In the genomic region with DNA sequence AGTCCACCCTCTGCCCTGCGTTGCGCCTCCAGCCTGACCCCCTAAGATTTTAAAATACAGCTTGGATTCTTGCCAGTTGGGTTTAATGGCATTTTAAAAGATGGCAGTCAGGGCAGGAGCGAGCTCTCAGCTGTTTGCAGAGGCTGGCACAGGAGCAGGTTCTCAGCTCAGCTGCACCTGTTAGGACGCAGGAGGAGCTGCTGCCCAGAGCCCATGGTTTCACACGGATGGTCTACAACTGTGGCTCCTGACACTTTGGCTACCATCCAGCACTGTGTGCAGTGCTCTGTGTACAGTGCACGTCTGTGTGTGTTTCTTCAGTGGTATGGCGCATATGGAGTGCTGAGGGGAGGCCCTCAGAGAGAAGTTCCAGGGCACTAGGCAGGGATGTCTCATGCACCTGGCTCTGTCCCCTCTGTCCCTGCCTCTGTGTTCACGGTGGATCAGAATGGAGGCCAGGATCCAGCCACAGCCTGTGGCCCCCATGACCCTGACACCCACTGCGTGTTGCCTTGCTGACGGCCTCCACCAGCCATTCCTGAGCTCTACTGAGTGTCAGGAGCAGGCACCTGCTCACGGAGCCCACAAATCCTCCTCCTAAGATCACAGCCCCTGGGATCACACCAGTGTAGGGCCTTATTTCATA, we compare ENCODE assay signal across 20 mouse cellular contexts. TPM values are rescaled to one million over a fixed set of nuclear protein-coding genes. Genes with fewer than 3 reads are reported as not detected.
DNase-seq lines count a peak whose midpoint lies in the region; ATAC-seq lines count a peak whose summit lies in the region.
"Had no signal": no experiment of that assay in that cellular context is flagged by ENCODE, and none has a peak within 500 bp of the region (broad histone marks: within the 10 kb centered on the region; RNA-seq: fewer than 3 reads in every experiment).

No protein-coding gene starts in this region.

- no peak overlapping the region for H3K9ac ChIP-seq in lung, embryonic 15.5 days
- H3K9ac ChIP-seq in stomach, embryonic 15.5 days, result no peak overlapping the region

- H3K4me3 ChIP-seq in lung, embryonic 15.5 days, result no peak overlapping the region
- no peak overlapping the region for H3K4me3 ChIP-seq in stomach, embryonic 15.5 days (replicated peaks)

- DNase-seq in heart, adult 11 months, result peak; percentile 80
- DNase-seq in heart, postnatal 14 days, result no peak
- no peak for DNase-seq in lung, postnatal 10 days
- peak; percentile 23 to 25 for DNase-seq in cerebellum, postnatal 25 days
- no peak for DNase-seq in frontal cortex, postnatal 36 days (ENCODE audit: low spot score in 2 of 2)
- DNase-seq in gastrocnemius, adult 18-20 months (ENCODE audit: low spot score), result no peak
- DNase-seq: adrenal gland, adult 8-10 months; kidney, adult 11 months; retina, postnatal 1 day; spleen, adult 18-20 months; thymus, adult 2 months had no signal

- H3K4me1 ChIP-seq in lung, embryonic 15.5 days, result no peaks in the 10 kb centered on the region
- H3K4me1 ChIP-seq in stomach, embryonic 15.5 days, result no peaks in the 10 kb centered on the region

- H3K9me3 ChIP-seq in lung, embryonic 15.5 days, result no peaks in the 10 kb centered on the region
- no peaks in the 10 kb centered on the region for H3K9me3 ChIP-seq in stomach, embryonic 15.5 days

- WGBS in lung, embryonic 15.5 days, result 78% methylated on average over 11 of the region's 11 CpGs
- WGBS in stomach, embryonic 15.5 days, result 73% methylated on average over 11 of the region's 11 CpGs

- H3K27ac ChIP-seq in lung, embryonic 15.5 days, result no peak overlapping the region
- H3K27ac ChIP-seq in stomach, embryonic 15.5 days, result no peak overlapping the region

- intact Hi-C loops in heart, postnatal 14 days (cut with DNase I), result no loop called here

- no peak overlapping the region for H3K4me2 ChIP-seq in lung, embryonic 15.5 days
- no peak overlapping the region for H3K4me2 ChIP-seq in stomach, embryonic 15.5 days

- no peaks in the 10 kb centered on the region for H3K36me3 ChIP-seq in lung, embryonic 15.5 days
- H3K36me3 ChIP-seq in stomach, embryonic 15.5 days, result no peaks in the 10 kb centered on the region

- H3K27me3 ChIP-seq in lung, embryonic 15.5 days, result no peaks in the 10 kb centered on the region
- H3K27me3 ChIP-seq in stomach, embryonic 15.5 days (replicated peaks), result no peaks in the 10 kb centered on the region

- peak; percentile 27; the same call in 1 of the 2 replicates for ATAC-seq in lung, embryonic 15.5 days (ENCODE audit: borderline replicate concordance, extremely low read depth, low FRiP score, low TSS enrichment)
- ATAC-seq in stomach, embryonic 15.5 days (ENCODE audit: insufficient read depth, low FRiP score, low read depth), result peak; percentile 31; the same call in 1 of the 2 replicates

RNA-seq across cellular contexts. Expression of gene Txnrd3, which starts 29.5 kb away (rescaled TPM):
- total RNA-seq in heart, postnatal 14 days (2021), result 10 to 100 TPM; 20.1 to 20.3 TPM
- polyA plus RNA-seq in lung, embryonic 15.5 days (2015; fragmentation: Nextera tagmentation; extraction: Ambion mirVana), result 11.2 and 11.6 TPM in 2 replicates
- 9.4 and 9.6 TPM in 2 replicates for polyA plus RNA-seq in stomach, embryonic 15.5 days (2015; fragmentation: Nextera tagmentation; extraction: Ambion mirVana)
- total RNA-seq in gastrocnemius, adult 18-20 months (2021), result 1 to 10 TPM; 3.5 to 4.6 TPM

RNA-seq across cellular contexts. Expression of gene Vmn1r40, which starts 34.1 kb away (rescaled TPM):
- total RNA-seq in heart, postnatal 14 days (2021), result not detected
- polyA plus RNA-seq in lung, embryonic 15.5 days (2015; fragmentation: Nextera tagmentation; extraction: Ambion mirVana), result not detected in 2 replicates
- polyA plus RNA-seq in stomach, embryonic 15.5 days (2015; fragmentation: Nextera tagmentation; extraction: Ambion mirVana), result not detected in 2 replicates
- not detected for total RNA-seq in gastrocnemius, adult 18-20 months (2021)
- total RNA-seq: adrenal gland, adult 8-10 months; layer of hippocampus, adult 18-20 months; left cerebral cortex, postnatal 10 days; megakaryocyte, adult 5-6 weeks had no signal
- polyA plus RNA-seq: embryonic facial prominence, embryonic 11.5 days; frontal cortex, adult 2 months; heart, embryonic 14.5 days; liver, embryonic 16.5 days; thymus, adult 2 months had no signal

Comparison
In these comparisons a context has a peak if more than half of its experiments do, and no peak if none do; other contexts are left out.
1. DNase-seq: peak in heart, adult 11 months (single experiment) and cerebellum, postnatal 25 days (2 of 2); none in heart, postnatal 14 days (0 of 2), lung, postnatal 10 days (single experiment), frontal cortex, postnatal 36 days (0 of 2) and gastrocnemius, adult 18-20 months (single experiment).